Mouse (Mus musculus) CH12.LX (cell line): ENCODE results near the gene Sohlh1.

ENCODE experiments used
- CTCF ChIP-seq, 2 experiments: IDR thresholded peaks in 1 of 2; conservative IDR thresholded peaks in 1 of 2; 2 replicates each; pipeline ENCODE4 v1.5.1; 2011 to 2012; ENCODE audit warnings: low read depth in 2 of 2, low read length in 2 of 2, improper control_type of control experiment in 1 of 2, inconsistent platforms in 1 of 2, mild to moderate bottlenecking in 1 of 2, moderate library complexity in 1 of 2
- HCFC1 ChIP-seq: IDR thresholded peaks from 2 replicates; pipeline ENCODE4 v1.6.1; 2012; ENCODE audit warnings: low read depth, mild to moderate bottlenecking, inconsistent platforms, low read length, improper control_type of control experiment
- MEF2A ChIP-seq: IDR thresholded peaks from 2 replicates; pipeline ENCODE4 v1.6.1; 2014; ENCODE audit warnings: low read depth, mild to moderate bottlenecking, inconsistent platforms, low read length, improper control_type of control experiment, borderline replicate concordance
- ZC3H11A ChIP-seq: IDR thresholded peaks from 2 replicates; pipeline ENCODE4 v1.6.1; 2012; ENCODE audit warnings: low read depth, mild to moderate bottlenecking, inconsistent platforms, low read length, improper control_type of control experiment

DNA sequence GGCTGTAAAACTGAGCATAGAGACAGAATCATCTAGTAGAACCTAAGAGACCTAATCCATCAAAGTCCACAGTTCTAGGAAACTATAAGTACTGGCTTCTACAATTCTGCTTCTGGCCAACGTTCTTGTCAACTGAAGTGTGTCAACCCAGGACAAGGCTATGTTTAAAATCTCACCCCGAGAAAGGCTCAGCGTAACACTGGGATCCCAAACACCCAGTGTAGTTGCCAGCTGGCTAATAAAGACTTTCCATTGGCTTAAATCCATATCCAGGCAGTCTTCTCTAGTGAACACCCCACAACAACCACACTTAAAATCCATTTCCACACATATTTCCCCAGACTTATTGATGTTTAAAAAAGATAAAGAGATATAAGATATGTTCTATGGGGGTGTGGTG is 16.3 kb downstream of the Sohlh1 start:
- no peak for TF ChIP-seq CTCF (conservative IDR thresholded peaks at IDR 0.05 in 1 of 2, IDR thresholded peaks at IDR 0.05 in 1 of 2; ENCODE audit: low read depth in 2 of 2, low read length in 2 of 2)
- no peak for TF ChIP-seq HCFC1
- no peak for TF ChIP-seq ZC3H11A
- no peak for TF ChIP-seq MEF2A
